Mouse (Mus musculus): ENCODE measurements around the gene Mthfd2. TPM values are rescaled to one million over a fixed set of nuclear protein-coding genes. Genes with fewer than 3 reads are reported as not detected.

The Mthfd2 gene
- total RNA-seq, 4 experiments from 2014 or later, result 1.0 to 2.2 (median 1.9) TPM

GRCm38 (mm10) chr6:83341387-83341786, 15.7 kb upstream of the Mthfd2 start:
- no peak for DNase-seq (ENCODE audit: low spot score)

DNA sequence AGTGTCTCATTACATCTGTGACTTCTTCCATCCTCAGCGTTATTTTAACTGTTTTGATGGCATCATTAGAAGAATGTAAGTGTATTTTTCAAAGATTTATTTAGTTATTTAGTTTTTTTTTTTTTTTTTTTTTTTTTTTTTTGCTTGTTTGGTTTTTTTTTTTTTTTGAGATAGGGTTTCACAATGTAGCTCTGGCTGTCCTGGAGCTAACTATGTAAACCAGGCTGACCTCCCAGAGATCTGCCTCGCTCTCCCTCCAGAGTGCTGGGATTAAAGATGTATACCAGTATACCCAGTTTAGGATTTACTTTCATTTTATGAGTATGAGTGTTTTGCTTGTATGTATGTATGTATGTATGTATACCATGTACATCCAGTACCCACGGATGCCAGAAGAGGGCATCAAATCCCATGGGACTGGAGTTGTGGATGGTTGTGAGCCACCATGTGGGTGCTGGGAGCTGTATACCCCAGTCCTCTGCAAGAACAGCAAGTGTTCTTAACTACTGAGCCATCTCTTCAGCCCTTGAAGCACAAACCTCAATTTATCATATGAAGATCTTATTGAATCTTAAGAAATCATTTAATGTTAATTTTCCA, 2.0 kb upstream of the Mthfd2 start:
- no peak for DNase-seq (ENCODE audit: low spot score)

GRCm38 (mm10) chr6:83326761-83327160, 1.1 kb upstream of the Mthfd2 start:
- DNase-seq (ENCODE audit: low spot score), result no peak

- no peak for DNase-seq (ENCODE audit: low spot score)
These were observed 657 bp upstream of the Mthfd2 start for GRCm38 (mm10) chr6:83326394-83326736.

DNA sequence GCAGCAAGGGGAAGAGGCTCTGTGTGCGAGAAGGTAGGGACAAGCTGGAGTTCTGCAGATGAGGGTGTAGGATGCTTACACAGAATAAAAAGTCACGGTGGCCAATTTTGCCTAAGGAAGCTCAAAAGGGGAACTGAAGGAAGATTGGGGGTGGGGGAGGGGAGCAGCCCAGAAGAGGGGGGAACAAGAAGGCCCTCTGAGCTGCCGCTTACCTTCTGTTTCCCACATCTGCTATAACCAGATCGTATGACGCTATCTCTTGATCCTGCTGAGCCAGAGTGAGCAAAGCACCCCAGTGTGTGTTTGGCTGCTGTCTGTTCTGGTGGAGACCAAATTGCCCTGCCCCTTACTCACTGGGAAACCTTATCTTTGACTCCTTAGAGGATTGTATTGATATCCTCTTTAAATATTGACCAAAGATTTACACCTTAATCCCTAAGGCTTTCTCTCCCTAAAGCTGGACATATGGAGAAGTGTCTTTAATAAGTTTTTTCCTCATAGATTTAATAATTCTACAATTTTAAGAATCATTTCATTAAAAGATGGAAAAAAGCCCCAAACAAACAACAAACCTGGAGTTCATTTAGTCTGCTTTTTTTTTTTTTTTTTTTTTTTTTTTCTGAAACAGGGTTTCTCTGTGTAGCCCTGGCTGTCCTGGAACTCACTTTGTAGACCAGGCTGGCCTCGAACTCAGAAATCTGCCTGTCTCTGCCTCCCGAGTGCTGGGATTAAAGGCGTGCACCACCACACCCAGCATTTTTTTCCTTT, 1.9 kb downstream of the Mthfd2 start:
- DNase-seq (ENCODE audit: low spot score), result no peak

DNA sequence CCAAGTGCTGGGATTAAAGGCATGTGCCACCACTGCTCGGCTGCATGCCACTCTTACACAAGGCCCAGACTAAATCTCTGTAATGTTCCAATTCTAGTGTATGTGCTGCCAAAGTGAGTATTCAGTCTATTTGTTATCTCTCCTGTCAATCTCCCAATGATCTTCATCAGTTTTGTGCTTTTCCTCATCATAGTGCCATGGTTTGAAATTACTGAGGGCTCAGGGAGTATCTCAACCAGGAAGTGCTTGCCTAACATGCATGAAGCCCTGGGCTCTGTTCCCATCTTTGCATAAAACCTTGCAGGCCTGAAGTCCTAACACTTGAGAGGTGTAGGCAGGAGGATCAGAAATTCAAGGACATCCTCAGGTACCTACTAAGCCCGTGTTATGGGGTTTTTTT, 2.9 kb downstream of the Mthfd2 start:
- no peak for DNase-seq (ENCODE audit: low spot score)

GRCm38 (mm10) chr6:83321927-83322326, 3.8 kb downstream of the Mthfd2 start:
- no peak for DNase-seq (ENCODE audit: low spot score)

DNA sequence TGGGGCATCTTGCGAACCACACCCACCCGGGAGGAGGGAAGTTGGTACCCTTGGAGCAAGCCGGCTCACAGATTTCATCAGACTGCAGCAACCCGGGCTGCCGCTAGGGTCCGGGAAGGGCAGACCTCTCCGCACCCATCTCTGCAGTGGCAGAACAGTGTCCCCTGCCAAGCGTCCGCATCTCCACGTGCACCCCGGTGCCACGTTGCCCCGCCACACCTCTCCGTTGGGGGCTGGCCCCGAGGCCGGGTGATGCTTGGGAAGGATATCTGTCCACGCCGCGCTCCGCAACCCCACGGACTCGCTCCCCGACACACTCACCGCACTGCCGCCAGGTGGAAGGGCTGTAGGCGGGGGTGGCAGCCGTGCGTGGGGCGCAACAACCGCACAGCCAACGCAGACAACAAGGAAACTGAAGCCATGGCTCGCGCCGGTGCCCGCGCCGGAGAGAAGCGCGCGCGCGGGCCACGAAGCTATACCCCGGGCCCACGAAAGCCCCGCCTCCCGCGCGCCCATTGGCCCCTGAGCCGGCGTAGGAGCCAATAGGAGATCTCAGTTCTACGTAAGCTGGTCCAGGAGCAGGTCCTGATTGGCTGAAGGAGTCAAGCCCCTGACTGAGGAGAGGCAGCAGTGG, 8.5 kb downstream of the Mthfd2 start:
- DNase-seq (ENCODE audit: low spot score), result peak; percentile 92

DNA sequence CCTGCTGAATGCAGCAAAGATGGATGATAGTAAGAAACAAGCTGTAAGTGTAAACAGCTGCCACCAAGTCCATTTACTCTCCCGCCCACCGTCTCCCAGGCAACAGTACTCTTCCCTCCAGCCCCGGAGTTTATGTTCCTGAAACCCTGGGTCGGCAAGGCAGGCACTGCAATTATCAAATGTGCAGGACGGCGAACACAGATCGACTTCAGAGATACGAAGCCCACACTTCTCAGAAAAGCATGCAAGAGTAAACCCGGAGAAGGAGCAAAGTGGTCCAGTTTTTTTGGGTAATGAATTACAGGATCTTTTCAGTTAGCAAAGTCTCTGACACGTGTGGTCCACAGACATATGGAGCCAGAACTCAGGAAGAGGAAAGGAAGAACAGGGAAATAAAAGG, 9.7 kb downstream of the Mthfd2 start:
- no peak for DNase-seq (ENCODE audit: low spot score)

- DNase-seq (ENCODE audit: low spot score), result no peak
These were observed 10.4 kb downstream of the Mthfd2 start for GRCm38 (mm10) chr6:83315293-83315692.

DNA sequence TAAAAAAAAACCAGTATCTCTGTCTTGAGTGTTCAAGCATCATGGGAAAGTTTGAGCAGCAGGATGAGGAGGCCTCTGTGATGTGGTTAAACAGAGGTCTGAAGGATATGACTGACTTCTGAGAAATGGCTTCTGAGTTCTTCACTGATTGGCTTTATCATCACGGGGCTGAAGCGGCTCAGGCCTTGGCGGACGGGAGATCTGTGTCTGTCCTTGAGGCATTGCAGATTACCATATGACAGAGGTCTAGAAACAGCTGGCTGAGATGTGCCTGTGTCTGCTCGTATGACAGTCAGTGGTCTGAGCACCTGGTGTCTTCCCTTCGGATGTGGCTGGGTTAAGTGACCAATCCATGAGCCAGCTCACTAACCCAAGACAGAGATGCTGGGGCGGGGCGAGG, 13.2 kb downstream of the Mthfd2 start:
- no peak for DNase-seq (ENCODE audit: low spot score)

DNA sequence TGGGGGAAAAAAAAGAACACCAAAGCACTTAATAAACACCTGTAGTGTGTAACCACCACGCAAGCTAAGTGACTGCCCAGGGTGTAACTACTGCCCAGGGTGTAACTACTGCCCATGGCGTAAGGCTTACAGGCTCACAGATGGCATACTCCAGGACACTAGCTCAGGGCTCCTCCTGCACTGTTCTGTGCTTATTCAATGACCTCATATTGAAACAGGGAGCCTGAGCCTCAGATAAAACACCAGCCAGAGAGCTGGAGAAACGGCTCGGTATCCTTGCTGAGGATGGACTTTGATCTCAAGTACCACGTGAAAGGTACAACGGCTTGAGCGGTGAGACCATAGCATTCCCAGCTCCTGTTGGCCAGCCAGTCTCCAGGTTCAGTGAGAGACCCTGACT, 13.7 kb downstream of the Mthfd2 start:
- no peak for DNase-seq (ENCODE audit: low spot score)

DNA sequence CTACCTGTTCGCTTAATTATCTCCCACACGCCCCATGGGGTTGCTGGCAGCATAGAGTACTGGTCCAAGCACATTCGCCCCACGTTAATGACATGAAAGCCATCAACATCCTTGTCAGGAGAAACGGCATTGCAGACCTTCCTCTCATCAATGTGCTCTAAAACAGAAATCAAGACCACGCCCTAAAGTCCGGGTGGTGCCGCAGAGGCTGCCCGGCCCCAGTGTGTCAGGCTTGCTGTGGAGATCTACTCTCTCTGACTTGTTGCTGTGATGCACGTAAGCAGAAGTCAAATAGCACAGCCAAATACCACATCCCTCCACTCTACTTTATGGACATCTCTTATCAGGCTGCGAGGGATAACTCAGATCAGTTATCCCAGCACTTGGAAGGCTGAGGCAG, 14.5 kb downstream of the Mthfd2 start:
- no peak for DNase-seq (ENCODE audit: low spot score)

DNA sequence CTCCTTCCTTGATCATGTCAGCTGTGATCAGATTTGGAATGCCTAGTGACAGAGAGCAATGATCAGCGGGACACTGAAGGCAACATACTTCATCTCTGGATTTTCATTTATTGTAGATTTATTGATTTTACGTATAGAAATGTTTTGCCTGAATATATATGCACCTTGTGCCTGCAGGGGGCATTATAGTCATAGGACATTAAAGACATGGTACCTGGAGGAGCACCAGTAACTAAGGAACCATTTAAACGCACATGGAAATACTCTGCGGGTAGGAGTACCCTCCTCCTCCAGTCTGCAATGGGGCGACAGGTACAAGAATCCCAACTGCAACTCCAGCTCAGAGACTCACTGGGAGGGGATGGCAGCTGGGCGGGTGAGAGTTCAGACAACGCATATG, 16.7 kb downstream of the Mthfd2 start:
- DNase-seq (ENCODE audit: low spot score), result no peak

DNA sequence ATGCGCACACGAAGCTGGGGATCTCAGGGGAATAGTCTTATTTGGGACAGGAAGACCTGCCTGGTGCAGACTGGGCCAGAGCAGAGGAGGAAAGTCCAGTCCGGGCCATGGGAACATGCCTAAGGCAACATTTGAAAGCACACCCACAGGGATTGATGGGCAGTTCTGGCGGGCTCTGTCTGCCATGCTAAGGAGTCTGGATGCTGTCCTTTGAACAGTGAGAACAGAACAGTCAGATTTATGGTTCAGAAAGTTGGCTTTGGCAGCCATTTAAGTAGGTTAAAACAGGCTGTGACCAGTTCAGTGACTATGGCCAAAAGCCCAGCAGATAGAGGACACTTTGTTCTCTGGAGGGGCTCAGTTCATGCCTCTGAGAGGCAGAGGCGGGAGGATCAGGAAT, 23.4 kb downstream of the Mthfd2 start:
- peak; percentile 40 for DNase-seq (ENCODE audit: low spot score)

GRCm38 (mm10) chr6:83301294-83301693, 24.4 kb downstream of the Mthfd2 start:
- no peak for DNase-seq (ENCODE audit: low spot score)

DNA sequence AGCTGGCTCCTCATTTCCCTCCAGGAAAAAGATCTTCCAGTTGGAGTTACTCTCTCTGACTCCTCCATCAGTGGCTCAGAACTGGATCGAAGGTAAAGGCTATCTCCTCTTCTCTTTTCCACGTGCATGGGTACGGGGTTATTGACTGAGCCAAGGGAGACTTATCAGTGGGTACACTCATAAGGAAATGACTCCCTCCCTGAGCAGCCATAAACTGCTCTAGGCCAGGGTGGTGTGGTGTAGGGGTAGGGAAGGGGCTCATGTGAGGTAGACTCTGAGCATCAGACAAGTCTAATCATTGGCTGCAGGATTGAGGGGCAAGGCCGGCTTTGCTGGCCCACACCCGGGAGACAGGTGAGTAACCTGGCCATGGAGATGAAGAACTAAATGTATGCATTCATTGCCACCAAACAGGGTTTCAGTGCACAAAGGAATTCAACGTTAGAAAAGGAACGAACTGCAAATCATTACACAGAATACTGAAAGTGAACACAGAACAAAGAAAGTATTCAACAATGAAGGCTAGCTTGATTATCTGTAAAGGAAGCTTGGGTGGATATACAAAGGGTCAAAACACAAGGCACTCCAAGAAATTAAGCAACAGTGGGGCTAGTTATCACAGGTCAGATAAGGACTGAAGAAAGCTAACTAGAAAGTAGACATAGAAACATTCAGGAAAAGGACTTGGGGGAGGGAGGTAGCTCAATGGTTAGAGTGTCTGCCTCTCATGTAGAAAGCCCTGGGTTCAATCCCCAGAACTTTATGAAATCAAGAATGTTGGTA, 25.1 kb downstream of the Mthfd2 start:
- DNase-seq (ENCODE audit: low spot score), result no peak

- no peak for DNase-seq (ENCODE audit: low spot score)
These were observed 45.3 kb downstream of the Mthfd2 start for GRCm38 (mm10) chr6:83280256-83280955.

- no peak for DNase-seq (ENCODE audit: low spot score)
These were observed 46.8 kb downstream of the Mthfd2 start for GRCm38 (mm10) chr6:83278881-83279280.

DNA sequence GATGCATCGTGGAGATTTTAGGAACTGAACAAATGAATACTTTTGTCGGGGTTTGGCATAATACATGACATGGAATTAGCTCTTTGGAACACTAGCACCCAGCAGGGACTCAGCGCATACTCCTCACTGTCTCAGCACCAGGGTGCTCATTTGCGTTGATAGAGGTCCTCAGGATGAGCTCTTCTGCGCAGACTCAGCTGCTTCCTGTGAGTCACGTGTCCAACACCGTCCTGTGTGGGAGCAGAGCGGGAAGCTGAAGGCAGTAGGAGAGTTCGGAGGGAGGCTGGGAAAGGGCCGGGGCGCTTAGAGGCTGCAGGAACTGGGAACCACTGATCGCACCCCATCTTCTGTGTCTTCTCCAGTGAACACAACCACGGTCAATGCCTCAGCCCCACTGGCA, 48.6 kb downstream of the Mthfd2 start:
- no peak for DNase-seq (ENCODE audit: low spot score)

GRCm38 (mm10) chr6:83273733-83274132, 52.0 kb downstream of the Mthfd2 start:
- DNase-seq (ENCODE audit: low spot score), result no peak

Measured in heart, adult 8-10 months (tissue).